Mouse (Mus musculus) CH12.LX (cell line): ENCODE results near the gene Cmtm7. TPM values are rescaled to one million over a fixed set of nuclear protein-coding genes. Genes with fewer than 3 reads are reported as not detected.

Source experiments
- DNase-seq: peaks from one replicate; pipeline ENCODE4 v3.0.0-alpha.2; 2013; ENCODE audit errors: extremely low read depth
- H3K27ac ChIP-seq: 2 replicates; pipeline ENCODE4 v1.5.1; 2012; ENCODE audit warnings: low read depth, mild to moderate bottlenecking, control low read depth, moderate library complexity; ENCODE audit not compliant: insufficient read depth
- H3K27me3 ChIP-seq: replicated peaks from 2 replicates; pipeline ENCODE3; 2012; ENCODE audit warnings: inconsistent platforms
- H3K36me3 ChIP-seq, 2 experiments: replicated peaks in 1 of 2; 2 replicates each; pipeline versions ENCODE3 to v1.6.1; 2012; ENCODE audit warnings: inconsistent platforms in 1 of 2, low read length in 1 of 2, mild to moderate bottlenecking in 1 of 2, mixed read lengths in 1 of 2, moderate library complexity in 1 of 2; ENCODE audit not compliant: control insufficient read depth in 1 of 2, insufficient read depth in 1 of 2
- H3K4me1 ChIP-seq, 2 experiments: 2 replicates each; pipeline ENCODE4 v1.6.1; 2012; ENCODE audit warnings: inconsistent platforms in 1 of 2, moderate library complexity in 1 of 2; ENCODE audit not compliant: insufficient read depth in 2 of 2, control insufficient read depth in 1 of 2
- H3K4me2 ChIP-seq: 2 replicates; pipeline ENCODE4 v1.6.1; 2012; ENCODE audit warnings: low read depth, mild to moderate bottlenecking, control low read depth; ENCODE audit not compliant: poor library complexity, insufficient read depth, severe bottlenecking
- H3K4me3 ChIP-seq, 3 experiments: fragments of 150-350 bp in 1 of 3; sonication (generic) in 1 of 3; replicated peaks in 1 of 3; 2 replicates each; pipeline versions ENCODE3 to v1.5.1; 2011 to 2012; ENCODE audit warnings: low read depth in 2 of 3, low read length in 2 of 3, mild to moderate bottlenecking in 2 of 3, moderate library complexity in 2 of 3, control low read depth in 1 of 3, improper control_type of control experiment in 1 of 3, inconsistent platforms in 1 of 3, mixed read lengths in 1 of 3; ENCODE audit not compliant: poor library complexity in 1 of 3
- H3K79me2 ChIP-seq: replicated peaks from 2 replicates; pipeline ENCODE4 v1.6.1; 2012; ENCODE audit warnings: mild to moderate bottlenecking, moderate library complexity; ENCODE audit not compliant: control insufficient read depth, poor library complexity, insufficient read depth, severe bottlenecking; ENCODE audit errors: extremely low read depth
- H3K9ac ChIP-seq: 2 replicates; pipeline ENCODE4 v1.6.1; 2012; ENCODE audit warnings: low read depth, mild to moderate bottlenecking, control low read depth, moderate library complexity; ENCODE audit not compliant: insufficient read depth
- H3K9me3 ChIP-seq: replicated peaks from 2 replicates; pipeline ENCODE3; 2012; ENCODE audit warnings: low read length, inconsistent platforms, mixed read lengths
- BHLHE40 ChIP-seq: IDR thresholded peaks from 2 replicates; pipeline ENCODE4 v1.6.1; 2011; ENCODE audit warnings: mild to moderate bottlenecking, low read depth, low read length, improper control_type of control experiment
- CHD1 ChIP-seq: IDR thresholded peaks from 2 replicates; pipeline ENCODE4 v1.6.1; 2012; ENCODE audit warnings: low read depth, low read length, improper control_type of control experiment, inconsistent platforms
- CHD2 ChIP-seq: IDR thresholded peaks from 2 replicates; pipeline ENCODE4 v1.6.1; 2011; ENCODE audit warnings: low read length, improper control_type of control experiment
- CTCF ChIP-seq, 2 experiments: IDR thresholded peaks in 1 of 2; conservative IDR thresholded peaks in 1 of 2; 2 replicates each; pipeline ENCODE4 v1.5.1; 2011 to 2012; ENCODE audit warnings: low read depth in 2 of 2, low read length in 2 of 2, improper control_type of control experiment in 1 of 2, inconsistent platforms in 1 of 2, mild to moderate bottlenecking in 1 of 2, moderate library complexity in 1 of 2
- ELF1 ChIP-seq: IDR thresholded peaks from 2 replicates; pipeline ENCODE4 v1.6.1; 2014; ENCODE audit warnings: low read depth, mild to moderate bottlenecking, inconsistent platforms, low read length, improper control_type of control experiment
- EP300 ChIP-seq: IDR thresholded peaks from 2 replicates; pipeline ENCODE4 v1.6.1; 2011; ENCODE audit warnings: low read length, improper control_type of control experiment
- ETS1 ChIP-seq: conservative IDR thresholded peaks from 2 replicates; pipeline ENCODE4 v1.6.1; 2012; ENCODE audit warnings: low read depth, mild to moderate bottlenecking, inconsistent platforms, low read length, improper control_type of control experiment, moderate library complexity
- GABPA ChIP-seq: IDR thresholded peaks from 2 replicates; pipeline ENCODE4 v1.6.1; 2012; ENCODE audit warnings: low read depth, low read length, improper control_type of control experiment, inconsistent platforms; ENCODE audit not compliant: insufficient replicate concordance
- IRF4 ChIP-seq: IDR thresholded peaks from 2 replicates; pipeline ENCODE4 v1.6.1; 2014; ENCODE audit warnings: low read depth, mild to moderate bottlenecking, inconsistent platforms, low read length, improper control_type of control experiment
- JUN ChIP-seq: IDR thresholded peaks from 2 replicates; pipeline ENCODE4 v1.6.1; 2011; ENCODE audit warnings: low read depth, mild to moderate bottlenecking, low read length, improper control_type of control experiment, moderate library complexity; ENCODE audit not compliant: insufficient read depth
- JUND ChIP-seq: conservative IDR thresholded peaks from 2 replicates; pipeline ENCODE4 v1.6.1; 2011; ENCODE audit warnings: low read depth, low read length, improper control_type of control experiment
- KAT2A ChIP-seq: IDR thresholded peaks from 2 replicates; pipeline ENCODE4 v1.6.1; 2012; ENCODE audit warnings: low read length, improper control_type of control experiment, inconsistent platforms; ENCODE audit not compliant: insufficient replicate concordance
- MAFK ChIP-seq: IDR thresholded peaks from 2 replicates; pipeline ENCODE4 v1.6.1; 2011; ENCODE audit warnings: low read length, improper control_type of control experiment; ENCODE audit not compliant: insufficient replicate concordance
- MAX ChIP-seq: IDR thresholded peaks from 2 replicates; pipeline ENCODE4 v1.6.1; 2011; ENCODE audit warnings: low read length, improper control_type of control experiment
- MEF2A ChIP-seq: IDR thresholded peaks from 2 replicates; pipeline ENCODE4 v1.6.1; 2014; ENCODE audit warnings: low read depth, mild to moderate bottlenecking, inconsistent platforms, low read length, improper control_type of control experiment, borderline replicate concordance
- MXI1 ChIP-seq: IDR thresholded peaks from 2 replicates; pipeline ENCODE4 v1.6.1; 2011; ENCODE audit warnings: mild to moderate bottlenecking, low read depth, low read length, improper control_type of control experiment
- NELFE ChIP-seq: IDR thresholded peaks from 2 replicates; pipeline ENCODE4 v1.6.1; 2011; ENCODE audit warnings: low read depth, low read length, improper control_type of control experiment
- PAX5 ChIP-seq: IDR thresholded peaks from 2 replicates; pipeline ENCODE4 v1.6.1; 2012; ENCODE audit warnings: low read length, inconsistent platforms, mixed read lengths
- POLR2A ChIP-seq: IDR thresholded peaks from 2 replicates; pipeline ENCODE4 v1.6.1; 2011; ENCODE audit warnings: low read depth, mild to moderate bottlenecking, improper control_type of control experiment, low read length
- POLR2AphosphoS2 ChIP-seq: IDR thresholded peaks from 2 replicates; pipeline ENCODE4 v1.6.1; 2011; ENCODE audit warnings: low read depth, low read length, improper control_type of control experiment
- RAD21 ChIP-seq: IDR thresholded peaks from 2 replicates; pipeline ENCODE4 v1.6.1; 2011; ENCODE audit warnings: low read depth, mild to moderate bottlenecking, low read length, improper control_type of control experiment, moderate library complexity
- SIN3A ChIP-seq: IDR thresholded peaks from 2 replicates; pipeline ENCODE4 v1.6.1; 2012; ENCODE audit warnings: low read length, improper control_type of control experiment, inconsistent platforms
- SMC3 ChIP-seq: IDR thresholded peaks from 2 replicates; pipeline ENCODE4 v1.6.1; 2011; ENCODE audit warnings: low read depth, low read length, improper control_type of control experiment
- TCF12 ChIP-seq: IDR thresholded peaks from 2 replicates; pipeline ENCODE4 v1.6.1; 2014; ENCODE audit warnings: low read depth, mild to moderate bottlenecking, inconsistent platforms, low read length, improper control_type of control experiment
- UBTF ChIP-seq: IDR thresholded peaks from 2 replicates; pipeline ENCODE4 v1.6.1; 2012; ENCODE audit warnings: low read depth, mild to moderate bottlenecking, inconsistent platforms, low read length, improper control_type of control experiment, moderate library complexity
- USF1 ChIP-seq: IDR thresholded peaks from 2 replicates; pipeline ENCODE4 v1.6.1; 2014; ENCODE audit warnings: low read depth, mild to moderate bottlenecking, inconsistent platforms, low read length, improper control_type of control experiment
- USF2 ChIP-seq: conservative IDR thresholded peaks from 2 replicates; pipeline ENCODE4 v1.6.1; 2011; ENCODE audit warnings: low read depth, low read length, improper control_type of control experiment
- ZC3H11A ChIP-seq: IDR thresholded peaks from 2 replicates; pipeline ENCODE4 v1.6.1; 2012; ENCODE audit warnings: low read depth, mild to moderate bottlenecking, inconsistent platforms, low read length, improper control_type of control experiment
- ZKSCAN1 ChIP-seq: IDR thresholded peaks from 2 replicates; pipeline ENCODE4 v1.6.1; 2012; ENCODE audit warnings: low read depth, inconsistent platforms, low read length, improper control_type of control experiment, borderline replicate concordance
- ZMIZ1 ChIP-seq: IDR thresholded peaks from 2 replicates; pipeline ENCODE4 v1.6.1; 2012; ENCODE audit warnings: low read depth, mild to moderate bottlenecking, inconsistent platforms, low read length, improper control_type of control experiment
- ZNF384 ChIP-seq: IDR thresholded peaks from 2 replicates; pipeline ENCODE4 v1.6.1; 2012; ENCODE audit warnings: low read depth, low read length, improper control_type of control experiment, inconsistent platforms
- dilution Hi-C: fragments of 300-500 bp; cut with MboI; formaldehyde crosslinking; loops from 2 replicates; pipeline ENCODE4 v1.14.3; 2020; ENCODE audit warnings: low sequenced_read_pairs; ENCODE audit not compliant: extremely low pct_unique_long_range_greater_than_20kb, extremely low pct_ligation_motif_present
- in situ Hi-C: fragments of 300-500 bp; cut with MboI; formaldehyde crosslinking; loops from 3 replicates; pipeline ENCODE4 v1.14.3; 2019; ENCODE audit warnings: low sequenced_read_pairs, low pct_ligation_motif_present, low pct_unique_long_range_greater_than_20kb, mixed read lengths
- polyA plus RNA-seq: library from polyadenylated mRNA; unstranded; fragments of >175 nt; gene quantifications from 2 replicates; pipeline ENCODE4 v1.2.1, GENCODE M21; 2012; ENCODE audit warnings: low read depth; ENCODE audit not compliant: insufficient read length
- total RNA-seq, 2 experiments: library from RNA; depleted of rRNA; stranded (reverse); fragments of 300-350 nt in 1 of 2; fragments of >200 nt in 1 of 2; gene quantifications; 2 replicates each; pipeline ENCODE4 v1.2.3; 2012 to 2014

Gene Cmtm7
- total and polyA plus RNA-seq, 3 experiments, result 45.5 to 80.8 (median 46.0) TPM

DNA sequence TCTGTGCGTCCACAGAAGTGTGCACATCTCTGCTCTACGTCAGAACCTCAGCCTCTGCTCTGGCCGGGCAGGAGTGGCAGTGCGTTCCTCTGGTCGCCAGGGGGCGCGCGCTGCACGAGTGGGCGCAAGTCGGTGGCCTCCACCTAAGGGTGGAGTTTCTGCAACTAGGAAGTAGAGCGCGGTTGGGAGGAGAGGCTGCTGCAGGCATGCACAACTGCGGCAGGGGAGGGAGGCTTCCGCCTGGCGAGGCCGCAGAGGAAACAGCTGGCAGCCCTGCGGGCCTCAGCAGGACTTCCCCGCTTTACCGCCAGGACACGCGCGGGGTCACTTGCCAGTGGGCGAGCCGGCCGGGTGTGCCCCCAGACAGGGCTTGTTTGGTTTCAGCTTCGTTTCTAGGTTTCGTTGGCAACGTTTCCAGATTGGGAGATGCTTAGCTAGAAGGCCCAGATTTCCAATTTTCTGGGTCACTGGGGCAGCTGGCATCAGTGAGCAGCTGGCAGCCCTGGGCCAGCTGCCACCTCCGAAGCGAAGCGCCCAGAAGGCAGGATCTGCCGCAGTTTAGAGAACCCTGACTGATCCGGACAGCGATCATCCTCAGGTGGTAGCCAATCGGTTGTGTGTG is 28.7 kb downstream of the Cmtm7 start (continued):
- TF ChIP-seq CTCF (conservative IDR thresholded peaks at IDR 0.05 in 1 of 2, IDR thresholded peaks at IDR 0.05 in 1 of 2; ENCODE audit: low read depth in 2 of 2, low read length in 2 of 2), result peak; percentile 38 to 97; a peak in 3 of 4 replicates
- no peak for TF ChIP-seq GABPA
- TF ChIP-seq NELFE, result no peak; the same call in 1 of the 2 replicates
- TF ChIP-seq RAD21, result peak; percentile 96
- TF ChIP-seq EP300, result peak; percentile 89
- TF ChIP-seq USF1, result no peak
- TF ChIP-seq ZKSCAN1, result no peak
- peak; percentile 90 for TF ChIP-seq MXI1
- no peak for TF ChIP-seq PAX5
- peak; percentile 21; the same call in 1 of the 2 replicates for TF ChIP-seq ZC3H11A
- TF ChIP-seq ELF1, result peak; percentile 96
- TF ChIP-seq USF2, result no peak
- peak; percentile 51 for TF ChIP-seq POLR2A
- TF ChIP-seq CHD1, result no peak
- TF ChIP-seq UBTF, result no peak
- TF ChIP-seq KAT2A, result 0 out of 2 replicates have a peak, but pooled peaks have one; percentile 32
- peak; percentile 71 for TF ChIP-seq MAX
- peak; percentile 52; the same call in 1 of the 2 replicates for TF ChIP-seq MAFK
- peak; percentile 89 for TF ChIP-seq SMC3
- no peak for TF ChIP-seq JUND
- no peak for TF ChIP-seq ZMIZ1
- TF ChIP-seq, all 38 proteins: peak for 22

DNA sequence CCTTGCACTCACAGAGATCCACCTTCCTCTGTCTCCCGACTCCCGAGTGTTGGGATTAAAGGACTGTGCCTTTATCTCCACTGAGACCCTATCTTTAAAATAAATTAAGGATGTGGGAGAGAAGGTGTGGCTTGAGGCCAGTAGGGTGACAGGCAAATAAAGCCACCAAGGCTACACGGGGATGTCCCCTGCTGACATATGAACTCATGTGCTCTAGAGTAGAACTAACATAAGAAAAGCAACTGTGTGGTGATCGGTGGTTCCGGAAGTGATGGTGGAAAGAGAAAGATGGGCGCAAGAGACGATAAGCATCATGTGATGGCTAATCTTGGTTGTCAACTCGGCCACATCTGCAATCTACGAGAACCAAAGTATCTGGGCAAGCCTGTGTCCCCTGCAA is 29.3 kb downstream of the Cmtm7 start:
- DNase-seq, result peak; percentile 91
- Histone ChIP-seq H3K36me3 (peaks cover 28 to 60% of the 10 kb centered on the region in 2 experiments), H3K79me2 (no peaks in the 10 kb centered on the region), H3K4me2 (peak overlapping the region; percentile 70), H3K27ac (peak overlapping the region; percentile 96), H3K27me3 (no peaks in the 10 kb centered on the region), H3K9ac (peak overlapping the region; percentile 77), H3K9me3 (no peaks in the 10 kb centered on the region), H3K4me1 (peaks cover 0 to 33% of the 10 kb centered on the region in 2 experiments; a peak in 2 of 4 replicates), H3K4me3 (peak overlapping the region; percentile 41 to 55 (median 47))
- TF ChIP-seq MAFK (peak; percentile 58; the same call in 1 of the 2 replicates), PAX5 (no peak), BHLHE40 (peak; percentile 86), EP300 (peak; percentile 85), ZNF384 (0 out of 2 replicates have a peak, but pooled peaks have one; percentile 16), CHD2 (0 out of 2 replicates have a peak, but pooled peaks have one; percentile 8), TCF12 (peak; percentile 37; the same call in 1 of the 2 replicates), ZKSCAN1 (no peak), MAX (peak; percentile 77), IRF4 (peak; percentile 90), POLR2AphosphoS2 (no peak), SIN3A (no peak; the same call in 1 of the 2 replicates), ETS1 (peak; percentile 88), JUN (no peak), MEF2A (peak; percentile 87)
- dilution Hi-C loops, result no loop called here
- in situ Hi-C loops, result loop anchor here (10.0 kb wide), 1 partner anchor 108 kb away; the partner anchor contains the start of gene Cnot10
